Mouse (Mus musculus) megakaryocyte, embryonic 14.5 days (primary cell): ENCODE results near the gene Cntnap2.

Experiments
- FLI1 ChIP-seq: IDR thresholded peaks from 2 replicates; pipeline ENCODE4 v1.6.1; 2012; ENCODE audit warnings: low read length, inconsistent platforms, mixed read lengths
- GATA1 ChIP-seq: IDR thresholded peaks from 3 replicates; pipeline ENCODE4 v1.6.1; 2012; ENCODE audit warnings: mixed read lengths, low read length, inconsistent platforms, borderline replicate concordance

GRCm38 (mm10) chr6:47109582-47110220, 2050.5 kb downstream of the Cntnap2 start:
- no peak for TF ChIP-seq FLI1
- no peak for TF ChIP-seq GATA1
